In genomic region chr7:82263141-82263540, GRCm38 (mm10) we compare ENCODE assay signal across 8 mouse cellular contexts.
DNase-seq lines count a peak whose midpoint lies in the region.

No protein-coding gene starts in this region.

- peak; percentile 57 for DNase-seq in layer of hippocampus, adult 11-12 months (ENCODE audit: low spot score)
- DNase-seq in layer of hippocampus, adult 9-10 months (ENCODE audit: low spot score): no peak
- DNase-seq in NIH3T3 (ENCODE audit: low read depth) (peak; percentile 88), MN1 (ENCODE audit: low spot score) (no peak)
- peak; percentile 83 to 86 for DNase-seq in cerebellum, postnatal 10 days
- peak; percentile 68 to 77 for DNase-seq in heart, postnatal 14 days
- peak; percentile 45 to 52 for DNase-seq in left cerebral cortex, postnatal 36 days (ENCODE audit: low spot score in 2 of 2)
- peak; percentile 71 for DNase-seq in retina, postnatal 1 day

- intact Hi-C loops in heart, postnatal 14 days (cut with DNase I): loop anchor here (1.0 to 10.0 kb wide), 3 partner anchors 141 to 478 kb away; partner anchors contain the start of gene 3110040N11Rik
- intact Hi-C loops in left cerebral cortex, postnatal 36 days (cut with DNase I): loop anchor here (1.0 to 5.0 kb wide), 3 partner anchors 86 to 301 kb away; no protein-coding TSS in a partner anchor

Comparison
In these comparisons a context has a peak if more than half of its experiments do, and no peak if none do; other contexts are left out.
1. DNase-seq: peak in layer of hippocampus, adult 11-12 months (single experiment), NIH3T3 (single experiment), cerebellum, postnatal 10 days (2 of 2), heart, postnatal 14 days (2 of 2), left cerebral cortex, postnatal 36 days (2 of 2) and retina, postnatal 1 day (single experiment); none in layer of hippocampus, adult 9-10 months (single experiment) and MN1 (single experiment).